Mouse (Mus musculus) brain, embryonic 14.5 days (tissue): ENCODE results near the gene Camk2d.

Experiments
- CTCF ChIP-seq: fragments of 200-500 bp; IDR thresholded peaks from 2 replicates; pipeline ENCODE4 v1.5.1; 2012; ENCODE audit warnings: inconsistent platforms, mild to moderate bottlenecking, moderate library complexity, borderline replicate concordance; ENCODE audit not compliant: insufficient read depth, insufficient read length; ENCODE audit errors: extremely low read depth
- POLR2A ChIP-seq: fragments of 200-500 bp; IDR thresholded peaks from 2 replicates; pipeline ENCODE4 v1.6.1; 2012; ENCODE audit warnings: mild to moderate bottlenecking, inconsistent platforms, borderline replicate concordance; ENCODE audit not compliant: poor library complexity, insufficient read depth, insufficient read length, severe bottlenecking; ENCODE audit errors: extremely low read depth

DNA sequence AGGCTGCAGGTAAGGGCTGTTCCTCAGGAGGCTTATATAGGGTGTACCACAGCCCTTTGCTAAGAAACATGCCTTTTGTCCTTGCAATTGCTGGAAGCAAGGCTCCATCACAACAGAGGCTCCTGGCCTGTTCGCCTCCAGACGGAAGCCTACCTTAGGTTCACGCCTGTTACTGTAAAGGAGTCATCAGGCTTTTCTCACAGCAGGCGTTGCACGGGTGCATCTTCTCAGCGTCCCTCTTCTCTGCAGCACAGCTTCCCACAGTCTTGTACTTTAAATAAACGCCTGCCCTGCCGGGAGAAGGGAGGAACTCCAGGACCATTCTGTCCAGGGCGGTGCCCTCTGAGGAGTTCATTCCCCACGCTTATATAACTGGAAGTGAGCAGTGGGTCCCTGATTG, 72.6 kb downstream of the Camk2d start:
- no peak for TF ChIP-seq CTCF
- TF ChIP-seq POLR2A, result no peak
